Mouse (Mus musculus) liver, embryonic 13.5 days (tissue): ENCODE measurements around the gene Tbp. TPM values are rescaled to one million over a fixed set of nuclear protein-coding genes. Genes with fewer than 3 reads are reported as not detected.

Experiments used
- polyA plus RNA-seq: library from polyadenylated mRNA; unstranded; fragments of >200 nt; fragmentation: Nextera tagmentation; extraction: Ambion mirVana; gene quantifications from 2 replicates; pipeline ENCODE4 v1.2.1, GENCODE M21; 2015

The Tbp gene
- polyA plus RNA-seq, 1 experiment from 2014 or later: 21.8 TPM

Other genes with a start within 250 kb of the Tbp start
- gene Dll1, start 123.0 kb upstream of the Tbp start, polyA plus RNA-seq: 1.1 and 1.3 TPM in 2 replicates
- gene Fam120b, start 103.7 kb upstream of the Tbp start, polyA plus RNA-seq: 6.3 and 7.3 TPM in 2 replicates
- 177 and 180 TPM in 2 replicates for gene Psmb1, start 137 bp upstream of the Tbp start, polyA plus RNA-seq
- 31.9 and 35.4 TPM in 2 replicates for gene Pdcd2, start 27.4 kb downstream of the Tbp start, polyA plus RNA-seq
- gene Prdm9, start 64.5 kb downstream of the Tbp start, polyA plus RNA-seq: 0.51 and 0.55 TPM in 2 replicates
- 16.8 and 20.5 TPM in 2 replicates for gene Chd1, start 205.1 kb downstream of the Tbp start, polyA plus RNA-seq